Mouse (Mus musculus) lung, postnatal 0 days (tissue): ENCODE data around the gene Ifi209.

Experiments
- CTCF ChIP-seq: IDR thresholded peaks from 2 replicates; pipeline ENCODE4 v1.5.1; 2016; ENCODE audit warnings: antibody characterized with exemption, mild to moderate bottlenecking
- EP300 ChIP-seq: IDR thresholded peaks from 2 replicates; pipeline ENCODE4 v1.6.1; 2016; ENCODE audit warnings: antibody characterized with exemption, mild to moderate bottlenecking, control low read depth

- no peak for TF ChIP-seq CTCF
- no peak for TF ChIP-seq EP300
Measured at GRCm38 (mm10) chr1:173624052-173624451, 6.7 kb upstream of the Ifi209 start.
